Mouse (Mus musculus) layer of hippocampus, adult 8-10 months (tissue): Measurements from ENCODE around the gene Gm973. TPM values are rescaled to one million over a fixed set of nuclear protein-coding genes. Genes with fewer than 3 reads are reported as not detected.
A peak's percentile ranks its signal among the peaks of the same experiment; 100 is the strongest.

Source experiments
- DNase-seq, 2 experiments: peaks; one replicate each; pipeline ENCODE4 v3.0.0; 2022; ENCODE audit warnings: low spot score in 2 of 2
- total RNA-seq, 4 experiments: library from RNA; stranded (reverse); gene quantifications; 2 replicates each; pipeline ENCODE4 v1.2.4; 2022

Gm973 gene
- total RNA-seq, 4 experiments from 2014 or later, result 15.3 to 29.4 (median 21.6) TPM

GRCm38 (mm10) chr1:59683926-59684818 is 168.1 kb downstream of the Gm973 start:
- DNase-seq, result peak; percentile 15 to 26

GRCm38 (mm10) chr1:59684819-59685755 is 169.0 kb downstream of the Gm973 start, which contains the start of gene Nop58:
Gene Nop58, plus strand, starts transcription at chr1:59684971.
- DNase-seq, result peak; percentile 92 to 94

Other genes with a start within 250 kb of the Gm973 start
- 10 to 100 TPM in 1 of 4 experiments, 1 to 10 TPM in 3; 7.8 to 11.3 (median 9.3) TPM for gene Fzd7, start 33.8 kb upstream of the Gm973 start, total RNA-seq
- gene Sumo1, start 154.6 kb downstream of the Gm973 start, total RNA-seq, result 100 to 1,000 TPM; 103 to 124 (median 113) TPM
- 10 to 100 TPM; 51.2 to 67.0 (median 56.5) TPM for gene Nop58, start 168.7 kb downstream of the Gm973 start, total RNA-seq
- 10 to 100 TPM; 87.7 to 93.2 (median 90.8) TPM for gene Bmpr2, start 247.1 kb downstream of the Gm973 start, total RNA-seq